Mouse (Mus musculus) limb, embryonic 11.5 days (tissue): ENCODE measurements around the gene Lrfn3. TPM values are rescaled to one million over a fixed set of nuclear protein-coding genes. Genes with fewer than 3 reads are reported as not detected.

ENCODE experiments used
- ATAC-seq: fragments of 200-750 bp; cut with Nextera tagmentation; 2 replicates; pipeline ENCODE4 v1.8.0; 2017; ENCODE audit warnings: low read depth; ENCODE audit not compliant: insufficient number of reproducible peaks, low FRiP score, low TSS enrichment
- DNase-seq: peaks from one replicate; pipeline ENCODE4 v3.0.0-alpha.2; 2015; ENCODE audit warnings: low spot score
- H3K27ac ChIP-seq: fragments of 300-500 bp; sonication (generic); replicated peaks from 2 replicates; pipeline ENCODE4 v1.5.1; 2014; ENCODE audit warnings: low read depth, mild to moderate bottlenecking, low read length
- H3K27me3 ChIP-seq: fragments of 300-500 bp; sonication (generic); 2 replicates; pipeline ENCODE4 v1.6.1; 2014; ENCODE audit warnings: mild to moderate bottlenecking, low read length, mixed read lengths; ENCODE audit not compliant: control insufficient read depth, insufficient read depth
- H3K36me3 ChIP-seq: fragments of 300-500 bp; sonication (generic); 2 replicates; pipeline ENCODE4 v1.6.1; 2014; ENCODE audit warnings: mild to moderate bottlenecking, low read length, moderate library complexity, mixed read lengths; ENCODE audit not compliant: control insufficient read depth, insufficient read depth
- H3K4me1 ChIP-seq: fragments of 300-500 bp; sonication (generic); 2 replicates; pipeline ENCODE4 v1.6.1; 2014; ENCODE audit warnings: low read length, mixed read lengths; ENCODE audit not compliant: control insufficient read depth, insufficient read depth
- H3K4me2 ChIP-seq: fragments of 300-500 bp; sonication (generic); 2 replicates; pipeline ENCODE4 v1.6.1; 2014; ENCODE audit warnings: low read depth, mild to moderate bottlenecking, moderate library complexity; ENCODE audit not compliant: severe bottlenecking
- H3K4me3 ChIP-seq: fragments of 300-500 bp; sonication (generic); 2 replicates; pipeline ENCODE4 v1.5.1; 2014; ENCODE audit warnings: low read depth, low read length
- H3K9ac ChIP-seq: fragments of 300-500 bp; sonication (generic); 2 replicates; pipeline ENCODE4 v1.6.1; 2014; ENCODE audit warnings: mild to moderate bottlenecking, low read length
- H3K9me3 ChIP-seq: fragments of 300-500 bp; sonication (generic); 2 replicates; pipeline ENCODE4 v1.6.1; 2016; ENCODE audit warnings: low read length; ENCODE audit not compliant: control insufficient read depth
- WGBS: fragments of 180-500 bp; shearing (Covaris S2); extraction: QIAGEN DNeasy Blood & Tissue Kit; methylation state at CpG from one replicate; pipeline ENCODE4 v1.1.7; 2014; 5-methylcytosine and 5-hydroxymethylcytosine counted together
- polyA plus RNA-seq: library from polyadenylated mRNA; unstranded; fragments of >200 nt; fragmentation: Nextera tagmentation; extraction: Ambion mirVana; gene quantifications from 2 replicates; pipeline ENCODE4 v1.2.1, GENCODE M21; 2014

The Lrfn3 gene
- polyA plus RNA-seq, 1 experiment from 2014 or later: 4.9 TPM

GRCm38 (mm10) chr7:30315559-30316529, 46.7 kb downstream of the Lrfn3 start:
- no peak for DNase-seq
- peak overlapping the region; percentile 57; the same call in 1 of the 2 replicates for H3K4me3 ChIP-seq
- H3K27ac ChIP-seq: 0 out of 2 replicates have a peak overlapping the region, but pooled peaks have one; percentile 8
- H3K27me3 ChIP-seq: no peaks in the 10 kb centered on the region
- H3K4me2 ChIP-seq: peak overlapping the region; percentile 77
- peaks cover 3% of the 10 kb centered on the region for H3K36me3 ChIP-seq
- WGBS: 75% methylated on average over 13 of the region's 13 CpGs
- no peaks in the 10 kb centered on the region; the same call in 1 of the 2 replicates for H3K9me3 ChIP-seq
- H3K4me1 ChIP-seq: peaks cover 17% of the 10 kb centered on the region
- ATAC-seq: no peak
- H3K9ac ChIP-seq: no peak overlapping the region

- peaks cover 3% of the 10 kb centered on the region for H3K36me3 ChIP-seq
Observed at GRCm38 (mm10) chr7:30314721-30315155, 47.8 kb downstream of the Lrfn3 start, which contains the start of gene Syne4. Gene Syne4 (plus strand): TSS chr7:30314807.

GRCm38 (mm10) chr7:30313666-30314320, 48.8 kb downstream of the Lrfn3 start:
- Histone ChIP-seq H3K27ac (no peak overlapping the region), H3K27me3 (no peaks in the 10 kb centered on the region), H3K4me3 (no peak overlapping the region), H3K4me1 (peaks cover 17% of the 10 kb centered on the region), H3K4me2 (no peak overlapping the region), H3K9me3 (no peaks in the 10 kb centered on the region; the same call in 1 of the 2 replicates), H3K36me3 (peaks cover 3% of the 10 kb centered on the region), H3K9ac (no peak overlapping the region)
- ATAC-seq (no peak), DNase-seq (no peak)
- 49% methylated on average over 27 of the region's 27 CpGs for WGBS

More at GRCm38 (mm10) chr7:30314721-30315155, 47.8 kb downstream of the Lrfn3 start, which contains the start of gene Syne4:
- H3K9ac ChIP-seq: peak within 1 kb of the TSS; percentile 73
- ATAC-seq (peak; percentile 75), DNase-seq (peak; percentile 77)
- no peaks in the 10 kb centered on the region for H3K27me3 ChIP-seq
- peaks cover 17% of the 10 kb centered on the region for H3K4me1 ChIP-seq
- no peaks in the 10 kb centered on the region; the same call in 1 of the 2 replicates for H3K9me3 ChIP-seq
- peak within 1 kb of the TSS; percentile 57 for H3K4me3 ChIP-seq
- WGBS: under 1% methylated on average over 9 of the region's 9 CpGs
- H3K4me2 ChIP-seq: peak within 1 kb of the TSS; percentile 77
- peak within 1 kb of the TSS; percentile 82 for H3K27ac ChIP-seq

- DNase-seq: no peak
- Histone ChIP-seq H3K4me1 (peaks cover 15% of the 10 kb centered on the region), H3K27me3 (no peaks in the 10 kb centered on the region), H3K4me2 (0 out of 2 replicates have a peak overlapping the region, but pooled peaks have one; percentile 2), H3K27ac (no peak overlapping the region), H3K9me3 (no peaks in the 10 kb centered on the region; the same call in 1 of the 2 replicates), H3K9ac (no peak overlapping the region), H3K36me3 (peaks cover 6% of the 10 kb centered on the region), H3K4me3 (no peak overlapping the region)
- 91% methylated on average over 12 of the region's 12 CpGs for WGBS
- no peak for ATAC-seq
Observed at GRCm38 (mm10) chr7:30310136-30310535, 52.4 kb downstream of the Lrfn3 start.

GRCm38 (mm10) chr7:30309395-30310129, 53.0 kb downstream of the Lrfn3 start:
- H3K36me3 ChIP-seq: peaks cover 6% of the 10 kb centered on the region
- H3K27ac ChIP-seq: no peak overlapping the region
- ATAC-seq: no peak
- H3K4me3 ChIP-seq: peak overlapping the region; percentile 62
- peak overlapping the region; percentile 64; the same call in 1 of the 2 replicates for H3K9ac ChIP-seq
- DNase-seq: no peak
- H3K4me2 ChIP-seq: peak overlapping the region; percentile 71
- H3K27me3 ChIP-seq: no peaks in the 10 kb centered on the region
- peaks cover 11% of the 10 kb centered on the region for H3K4me1 ChIP-seq
- WGBS: 61% methylated on average over 15 of the region's 15 CpGs
- no peaks in the 10 kb centered on the region; the same call in 1 of the 2 replicates for H3K9me3 ChIP-seq

GRCm38 (mm10) chr7:30308076-30309005, 54.2 kb downstream of the Lrfn3 start, which contains the start of gene Alkbh6:
Gene Alkbh6 (plus strand): TSS chr7:30308717.
- WGBS: 5% methylated on average over 27 of the region's 27 CpGs
- Histone ChIP-seq H3K36me3 (peaks cover 12% of the 10 kb centered on the region), H3K27ac (no peak within 1 kb of the TSS), H3K4me2 (peak within 1 kb of the TSS; percentile 71), H3K9ac (peak within 1 kb of the TSS; percentile 64), H3K9me3 (no peaks in the 10 kb centered on the region; the same call in 1 of the 2 replicates), H3K27me3 (no peaks in the 10 kb centered on the region), H3K4me3 (peak within 1 kb of the TSS; percentile 62), H3K4me1 (peaks cover 4% of the 10 kb centered on the region)
- DNase-seq (peak; percentile 92), ATAC-seq (peak; percentile 99)

- Histone ChIP-seq H3K4me3 (no peak overlapping the region), H3K9me3 (no peaks in the 10 kb centered on the region; the same call in 1 of the 2 replicates), H3K36me3 (peaks cover 22% of the 10 kb centered on the region), H3K27me3 (no peaks in the 10 kb centered on the region), H3K4me2 (no peak overlapping the region), H3K9ac (no peak overlapping the region), H3K27ac (no peak overlapping the region), H3K4me1 (peaks cover 4% of the 10 kb centered on the region)
- 94% methylated on average over 16 of the region's 16 CpGs for WGBS
- ATAC-seq (no peak), DNase-seq (no peak)
Observed at GRCm38 (mm10) chr7:30306083-30306779, 56.3 kb downstream of the Lrfn3 start.
